Mouse (Mus musculus): Measurements from ENCODE around the gene Ppp1r27.

Gene Ppp1r27

DNA sequence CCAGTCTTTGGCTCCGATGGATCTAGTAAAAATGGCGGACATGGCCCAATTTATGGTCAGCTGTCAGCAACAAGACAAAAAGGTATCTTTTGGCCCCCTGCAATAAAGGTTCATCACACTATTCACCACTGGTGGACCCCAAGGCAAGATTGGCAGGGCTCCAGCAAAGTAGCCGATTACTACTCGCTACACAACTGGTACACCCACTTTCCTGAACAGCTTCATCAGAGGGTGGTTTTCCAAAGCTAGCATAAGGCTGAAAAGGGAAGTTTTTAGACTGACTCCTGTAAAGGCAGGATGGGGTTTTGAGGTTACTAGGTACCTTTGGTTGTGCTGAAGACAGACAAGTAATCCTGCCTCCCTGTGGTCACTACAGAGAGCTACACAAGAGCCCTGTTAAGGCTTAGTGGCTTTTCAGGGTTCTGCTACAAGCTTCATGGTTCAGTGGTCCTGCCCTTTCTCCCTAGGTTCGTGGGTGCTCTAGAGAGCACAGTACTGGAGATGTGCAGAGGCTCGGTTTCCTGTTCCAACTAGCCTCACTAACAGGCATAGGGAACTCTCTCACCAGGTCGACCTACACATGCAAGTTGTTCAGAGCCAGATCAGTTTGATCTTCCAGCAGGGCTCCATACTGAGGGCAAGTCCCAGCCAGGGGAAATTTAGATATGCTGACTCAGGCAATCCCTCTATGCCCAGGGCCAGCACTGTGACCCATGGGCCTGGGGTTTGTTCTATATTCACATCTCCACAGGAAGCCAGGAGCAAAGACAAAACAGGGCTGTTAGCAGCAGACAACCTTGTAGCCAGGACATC is 26.5 kb upstream of the Ppp1r27 start:
- Histone ChIP-seq H3K36me3 (ENCODE audit: insufficient read depth, low read length) (peaks cover 48% of the 10 kb centered on the region), H3K4me3 (replicated peaks; ENCODE audit: low read length) (no peak overlapping the region), H3K4me1 (replicated peaks; ENCODE audit: low read depth, low read length) (peaks cover 64% of the 10 kb centered on the region), H3K9me3 (ENCODE audit: low read length) (no peaks in the 10 kb centered on the region), H3K27me3 (ENCODE audit: insufficient read depth, low read length) (no peaks in the 10 kb centered on the region)
- TF ChIP-seq CTCF (conservative IDR thresholded peaks at IDR 0.05; ENCODE audit: low read length) = peak; percentile 48
- TF ChIP-seq POU5F1 (IDR thresholded peaks at IDR 0.05; ENCODE audit: borderline replicate concordance, low read length) = no peak
- TF ChIP-seq NANOG (IDR thresholded peaks at IDR 0.05; ENCODE audit: borderline replicate concordance, low read length) = no peak

DNA sequence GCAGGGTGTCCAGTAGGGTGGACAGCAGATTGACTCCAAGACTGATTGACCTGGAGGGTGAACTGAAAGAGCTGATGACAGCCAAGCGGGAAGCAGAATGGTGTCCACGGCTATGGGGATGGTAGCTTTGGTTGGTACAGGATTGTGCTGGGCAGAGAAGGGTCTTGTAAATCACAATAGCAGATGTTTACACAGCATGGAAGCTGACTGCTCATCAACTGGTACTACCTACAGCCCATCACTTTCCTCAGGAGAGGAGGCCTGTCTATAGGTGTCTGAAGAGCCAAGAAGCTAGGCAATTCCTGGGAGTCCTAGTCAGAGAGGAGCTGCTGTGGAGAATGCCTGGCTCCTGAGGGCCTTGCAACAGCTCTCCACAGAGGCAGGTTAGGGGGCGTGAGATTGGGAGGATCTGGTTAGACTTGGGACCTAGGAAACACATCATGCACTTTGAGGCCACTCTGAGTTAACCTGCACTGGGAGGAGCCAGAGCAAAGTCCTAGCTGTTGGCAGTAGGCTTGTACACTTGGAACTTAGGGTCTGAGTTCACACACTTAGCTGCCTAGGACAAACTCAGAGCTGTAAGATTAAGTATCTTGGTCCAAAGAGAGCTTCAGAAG is 25.5 kb upstream of the Ppp1r27 start:
- H3K9me3 ChIP-seq (ENCODE audit: low read length) = no peaks in the 10 kb centered on the region
- no peak for TF ChIP-seq CTCF (conservative IDR thresholded peaks at IDR 0.05; ENCODE audit: low read length)
- no peak for TF ChIP-seq NANOG (IDR thresholded peaks at IDR 0.05; ENCODE audit: borderline replicate concordance, low read length)
- TF ChIP-seq POU5F1 (IDR thresholded peaks at IDR 0.05; ENCODE audit: borderline replicate concordance, low read length) = no peak
- no peak overlapping the region for H3K4me3 ChIP-seq (replicated peaks; ENCODE audit: low read length)
- no peaks in the 10 kb centered on the region for H3K27me3 ChIP-seq (ENCODE audit: insufficient read depth, low read length)
- peaks cover 52% of the 10 kb centered on the region for H3K36me3 ChIP-seq (ENCODE audit: insufficient read depth, low read length)
- H3K4me1 ChIP-seq (replicated peaks; ENCODE audit: low read depth, low read length) = peaks cover 65% of the 10 kb centered on the region

DNA sequence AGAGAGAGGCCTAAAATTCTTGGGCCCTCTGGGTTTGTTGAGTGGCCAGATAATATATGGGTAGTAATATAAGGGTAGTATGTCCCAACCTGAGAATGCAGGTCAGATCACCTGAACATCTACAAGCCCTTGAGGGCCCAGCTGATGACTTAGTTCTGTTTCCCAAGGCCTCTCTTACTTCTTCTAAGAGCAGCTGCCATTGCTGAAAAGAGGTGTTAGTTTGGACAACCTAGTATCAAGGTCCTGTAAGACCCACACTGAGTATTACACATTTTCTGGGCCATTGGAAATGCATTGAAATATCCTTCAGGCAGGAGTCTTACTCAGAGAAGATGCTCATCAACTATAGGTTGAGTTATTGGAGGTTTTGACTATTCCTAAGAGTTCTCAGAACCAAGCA is 25.0 kb upstream of the Ppp1r27 start:
- H3K4me3 ChIP-seq (replicated peaks; ENCODE audit: low read length) = no peak overlapping the region
- TF ChIP-seq CTCF (conservative IDR thresholded peaks at IDR 0.05; ENCODE audit: low read length) (no peak), POU5F1 (IDR thresholded peaks at IDR 0.05; ENCODE audit: borderline replicate concordance, low read length) (no peak), NANOG (IDR thresholded peaks at IDR 0.05; ENCODE audit: borderline replicate concordance, low read length) (no peak)
- H3K4me1 ChIP-seq (replicated peaks; ENCODE audit: low read depth, low read length) = peaks cover 71% of the 10 kb centered on the region
- no peaks in the 10 kb centered on the region for H3K27me3 ChIP-seq (ENCODE audit: insufficient read depth, low read length)
- H3K36me3 ChIP-seq (ENCODE audit: insufficient read depth, low read length) = peaks cover 58% of the 10 kb centered on the region
- no peaks in the 10 kb centered on the region for H3K9me3 ChIP-seq (ENCODE audit: low read length)

DNA sequence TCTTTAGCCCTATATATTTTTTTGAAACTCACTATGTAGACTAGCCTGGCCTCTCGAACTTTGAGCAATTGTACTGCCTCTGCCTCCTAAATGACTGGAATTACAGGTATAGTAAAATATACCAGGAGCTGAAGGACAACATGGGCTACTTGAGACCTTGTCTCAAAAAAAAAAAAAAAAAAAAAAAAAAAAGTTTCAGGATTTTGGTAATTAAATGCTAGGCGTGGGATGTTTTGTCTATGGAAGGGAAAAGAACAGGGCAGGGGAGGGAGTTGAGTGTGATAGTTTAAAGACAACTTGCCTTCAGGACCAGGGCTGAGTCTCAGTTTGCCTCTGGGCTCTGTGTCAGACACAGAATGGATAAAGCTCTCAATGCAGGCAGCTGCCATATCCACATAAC is 24.1 kb upstream of the Ppp1r27 start:
- Histone ChIP-seq H3K9me3 (ENCODE audit: low read length) (no peaks in the 10 kb centered on the region), H3K27me3 (ENCODE audit: insufficient read depth, low read length) (no peaks in the 10 kb centered on the region), H3K4me1 (replicated peaks; ENCODE audit: low read depth, low read length) (peaks cover 71% of the 10 kb centered on the region), H3K4me3 (replicated peaks; ENCODE audit: low read length) (no peak overlapping the region; the same call in 1 of the 2 replicates), H3K36me3 (ENCODE audit: insufficient read depth, low read length) (peaks cover 60% of the 10 kb centered on the region)
- TF ChIP-seq NANOG (IDR thresholded peaks at IDR 0.05; ENCODE audit: borderline replicate concordance, low read length) (no peak), CTCF (conservative IDR thresholded peaks at IDR 0.05; ENCODE audit: low read length) (no peak)

DNA sequence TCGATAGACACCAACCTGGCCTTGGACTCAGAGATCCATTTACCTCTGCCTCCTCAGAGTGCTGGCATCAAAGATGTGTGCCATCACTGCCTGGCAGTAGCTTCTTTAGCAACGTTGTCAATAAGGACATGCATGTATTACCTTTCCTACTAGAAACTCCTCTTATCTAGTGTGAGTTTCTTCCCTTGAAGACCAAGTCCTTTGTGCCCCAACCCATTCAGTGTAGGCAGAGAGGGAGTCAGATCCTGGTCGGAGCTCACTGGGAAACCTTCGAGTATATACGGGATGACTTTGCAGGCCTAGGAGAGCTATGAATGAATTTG is 23.3 kb upstream of the Ppp1r27 start:
- no peaks in the 10 kb centered on the region for H3K27me3 ChIP-seq (ENCODE audit: insufficient read depth, low read length)
- TF ChIP-seq POU5F1 (IDR thresholded peaks at IDR 0.05; ENCODE audit: borderline replicate concordance, low read length) (no peak), CTCF (conservative IDR thresholded peaks at IDR 0.05; ENCODE audit: low read length) (no peak), NANOG (IDR thresholded peaks at IDR 0.05; ENCODE audit: borderline replicate concordance, low read length) (no peak)
- peaks cover 60% of the 10 kb centered on the region for H3K36me3 ChIP-seq (ENCODE audit: insufficient read depth, low read length)
- H3K4me1 ChIP-seq (replicated peaks; ENCODE audit: low read depth, low read length) = peaks cover 66% of the 10 kb centered on the region
- no peaks in the 10 kb centered on the region for H3K9me3 ChIP-seq (ENCODE audit: low read length)
- H3K4me3 ChIP-seq (replicated peaks; ENCODE audit: low read length) = peak overlapping the region; percentile 99

DNA sequence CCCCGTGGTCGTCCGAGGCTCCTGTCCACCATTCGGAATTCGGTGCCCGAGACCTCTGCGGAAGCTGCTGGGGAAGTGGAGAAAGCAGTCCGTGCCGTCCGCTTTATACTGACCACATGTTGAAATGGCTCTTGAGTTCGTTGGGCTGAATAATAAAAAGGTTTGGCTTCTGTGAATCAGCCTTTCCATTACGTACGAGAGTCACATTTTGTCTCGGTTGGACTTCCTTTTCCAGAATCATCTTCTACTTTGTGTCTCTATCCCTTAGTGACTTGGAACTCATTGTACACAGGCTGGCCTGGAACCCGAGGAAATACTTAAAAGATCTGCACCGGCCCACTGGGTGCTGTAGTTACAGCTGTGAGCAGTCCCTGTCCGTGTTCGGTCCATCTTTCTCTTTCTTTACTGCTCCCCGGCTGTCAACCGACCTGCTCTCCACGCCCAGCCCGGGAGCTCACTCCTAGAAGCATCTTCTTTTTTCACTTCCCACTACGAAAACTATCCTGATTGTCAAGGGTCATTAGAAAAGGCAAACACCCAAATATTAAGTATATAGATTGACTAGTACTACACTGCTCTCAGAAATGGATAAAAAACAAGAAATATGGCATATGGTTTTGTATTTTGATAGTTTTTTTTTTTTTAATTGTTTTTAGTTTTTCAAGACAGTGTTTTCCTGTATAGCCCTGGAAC is 22.8 kb upstream of the Ppp1r27 start:
- Histone ChIP-seq H3K36me3 (ENCODE audit: insufficient read depth, low read length) (peaks cover 60% of the 10 kb centered on the region), H3K27me3 (ENCODE audit: insufficient read depth, low read length) (no peaks in the 10 kb centered on the region), H3K4me1 (replicated peaks; ENCODE audit: low read depth, low read length) (peaks cover 61% of the 10 kb centered on the region), H3K4me3 (replicated peaks; ENCODE audit: low read length) (peak overlapping the region; percentile 99), H3K9me3 (ENCODE audit: low read length) (no peaks in the 10 kb centered on the region)
- TF ChIP-seq NANOG (IDR thresholded peaks at IDR 0.05; ENCODE audit: borderline replicate concordance, low read length) (no peak), CTCF (conservative IDR thresholded peaks at IDR 0.05; ENCODE audit: low read length) (no peak), POU5F1 (IDR thresholded peaks at IDR 0.05; ENCODE audit: borderline replicate concordance, low read length) (no peak)

DNA sequence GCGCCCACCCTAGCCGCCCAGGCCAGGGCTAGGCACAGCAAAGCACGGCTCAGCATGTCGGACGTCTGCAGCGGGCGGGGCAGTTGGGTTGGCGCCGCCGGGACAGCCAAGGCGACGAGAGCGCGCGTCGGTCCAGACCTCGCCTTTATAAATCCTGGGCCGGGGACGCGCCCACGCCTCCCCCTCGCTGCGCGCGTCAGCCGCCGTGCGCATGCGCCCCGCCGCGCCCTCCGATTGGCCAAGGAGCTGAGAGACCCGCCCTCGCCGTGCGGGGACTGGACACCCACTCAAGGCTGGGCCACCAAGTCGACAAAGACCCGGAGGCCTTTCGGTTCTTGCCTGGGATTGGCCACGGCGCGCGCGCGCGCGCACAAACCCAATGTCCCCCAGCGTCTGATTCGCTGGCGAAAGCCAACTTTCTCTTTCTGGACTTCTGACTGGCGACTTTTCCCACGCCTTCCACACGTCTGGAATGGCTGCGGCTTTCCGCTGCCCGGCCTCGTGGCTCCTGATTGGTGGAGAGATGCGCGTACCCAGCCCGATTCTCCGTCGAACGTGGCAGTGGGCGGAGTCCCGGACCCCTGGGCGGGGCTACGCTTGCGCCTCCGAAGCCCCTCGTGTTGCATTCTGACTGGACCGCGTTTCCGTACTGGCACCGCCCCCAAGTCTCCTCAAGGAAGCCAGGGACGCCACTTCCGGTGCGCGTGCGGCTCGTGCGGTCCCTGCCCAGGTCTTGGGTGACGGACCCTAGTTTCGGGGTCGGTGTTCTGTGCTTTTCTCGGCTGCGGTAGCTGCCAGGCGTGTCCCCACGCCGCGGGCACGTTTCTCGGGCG is 22.0 kb upstream of the Ppp1r27 start, which contains the start of gene P4hb:
P4hb (minus strand) TSS at position 502 of the 833 bp plus-strand sequence.
- Histone ChIP-seq H3K36me3 (ENCODE audit: insufficient read depth, low read length) (peaks cover 60% of the 10 kb centered on the region), H3K9me3 (ENCODE audit: low read length) (no peaks in the 10 kb centered on the region), H3K4me1 (replicated peaks; ENCODE audit: low read depth, low read length) (peaks cover 54% of the 10 kb centered on the region), H3K4me3 (replicated peaks; ENCODE audit: low read length) (peak within 1 kb of the TSS; percentile 99), H3K27me3 (ENCODE audit: insufficient read depth, low read length) (no peaks in the 10 kb centered on the region)
- TF ChIP-seq POU5F1 (IDR thresholded peaks at IDR 0.05; ENCODE audit: borderline replicate concordance, low read length) (no peak), CTCF (conservative IDR thresholded peaks at IDR 0.05; ENCODE audit: low read length) (no peak), NANOG (IDR thresholded peaks at IDR 0.05; ENCODE audit: borderline replicate concordance, low read length) (no peak)

DNA sequence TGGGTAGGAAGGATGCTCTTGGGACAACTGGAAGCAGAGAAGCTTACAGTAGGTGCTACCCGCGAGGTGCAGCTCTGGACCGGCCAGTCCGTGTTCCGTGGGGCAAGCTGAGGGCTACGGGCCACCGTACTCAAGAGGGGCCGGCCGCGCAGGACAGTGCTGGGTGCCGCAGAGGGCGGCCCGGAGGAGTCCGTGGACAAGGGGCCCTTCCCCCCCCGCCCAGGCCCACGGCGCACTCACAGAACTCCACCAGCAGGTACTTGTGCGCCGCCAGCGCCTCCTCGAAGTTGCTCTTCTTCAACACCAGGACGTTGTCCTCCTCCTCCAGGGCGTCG is 21.5 kb upstream of the Ppp1r27 start:
- no peaks in the 10 kb centered on the region for H3K27me3 ChIP-seq (ENCODE audit: insufficient read depth, low read length)
- no peaks in the 10 kb centered on the region for H3K9me3 ChIP-seq (ENCODE audit: low read length)
- peak overlapping the region; percentile 99 for H3K4me3 ChIP-seq (replicated peaks; ENCODE audit: low read length)
- TF ChIP-seq CTCF (conservative IDR thresholded peaks at IDR 0.05; ENCODE audit: low read length) = no peak
- no peak for TF ChIP-seq NANOG (IDR thresholded peaks at IDR 0.05; ENCODE audit: borderline replicate concordance, low read length)
- no peak for TF ChIP-seq POU5F1 (IDR thresholded peaks at IDR 0.05; ENCODE audit: borderline replicate concordance, low read length)
- peaks cover 48% of the 10 kb centered on the region for H3K4me1 ChIP-seq (replicated peaks; ENCODE audit: low read depth, low read length)
- peaks cover 60% of the 10 kb centered on the region for H3K36me3 ChIP-seq (ENCODE audit: insufficient read depth, low read length)

All from E14TG2a.4 (cell line).